Mouse (Mus musculus) MEL (cell line): ENCODE results near the gene Srpx2. TPM values are rescaled to one million over a fixed set of nuclear protein-coding genes. Genes with fewer than 3 reads are reported as not detected.

Source experiments
- DNase-seq: peaks from one replicate; pipeline ENCODE4 v3.0.0; 2011; ENCODE audit warnings: low read depth, low spot score
- H3K27ac ChIP-seq: 2 replicates; pipeline ENCODE4 v1.5.1; 2012; ENCODE audit warnings: low read depth, mild to moderate bottlenecking, control low read depth, low read length, moderate library complexity; ENCODE audit not compliant: control insufficient read depth
- H3K27me3 ChIP-seq, 2 experiments: fragments of 150-350 bp in 1 of 2; sonication (generic) in 1 of 2; 2 replicates each; pipeline ENCODE4 v1.6.1; 2012; ENCODE audit warnings: low read length in 2 of 2, mild to moderate bottlenecking in 2 of 2, improper control_type of control experiment in 1 of 2, moderate library complexity in 1 of 2; ENCODE audit not compliant: insufficient read depth in 2 of 2, control insufficient read depth in 1 of 2
- H3K36me3 ChIP-seq, 2 experiments: 2 replicates each; pipeline ENCODE4 v1.6.1; 2012 to 2014; ENCODE audit warnings: low read length in 2 of 2, improper control_type of control experiment in 1 of 2, inconsistent platforms in 1 of 2, mild to moderate bottlenecking in 1 of 2; ENCODE audit not compliant: insufficient read depth in 2 of 2, control insufficient read depth in 1 of 2
- H3K4me1 ChIP-seq, 2 experiments: fragments of 150-350 bp in 1 of 2; sonication (generic) in 1 of 2; 2 replicates each; pipeline ENCODE4 v1.6.1; 2012; ENCODE audit warnings: low read length in 2 of 2, improper control_type of control experiment in 1 of 2, mild to moderate bottlenecking in 1 of 2; ENCODE audit not compliant: insufficient read depth in 2 of 2, control insufficient read depth in 1 of 2
- H3K4me3 ChIP-seq, 2 experiments: fragments of 150-350 bp in 1 of 2; sonication (generic) in 1 of 2; 2 replicates each; pipeline ENCODE4 v1.5.1; 2012; ENCODE audit warnings: low read depth in 2 of 2, low read length in 2 of 2, mild to moderate bottlenecking in 2 of 2, moderate library complexity in 2 of 2, control low read depth in 1 of 2, improper control_type of control experiment in 1 of 2; ENCODE audit not compliant: control insufficient read depth in 1 of 2, insufficient read depth in 1 of 2
- H3K79me2 ChIP-seq: 2 replicates; pipeline ENCODE4 v1.6.1; 2012; ENCODE audit warnings: mild to moderate bottlenecking, low read length, moderate library complexity; ENCODE audit not compliant: control insufficient read depth, poor library complexity, insufficient read depth
- H3K9ac ChIP-seq: 2 replicates; pipeline ENCODE4 v1.6.1; 2012; ENCODE audit warnings: low read depth, mild to moderate bottlenecking, control low read depth, low read length, moderate library complexity; ENCODE audit not compliant: control insufficient read depth, poor library complexity, severe bottlenecking
- H3K9me3 ChIP-seq: fragments of 150-350 bp; sonication (generic); replicated peaks from 2 replicates; pipeline ENCODE4 v1.6.1; 2012; ENCODE audit warnings: mild to moderate bottlenecking, low read length, improper control_type of control experiment, moderate library complexity; ENCODE audit not compliant: insufficient read depth
- BHLHE40 ChIP-seq: IDR thresholded peaks from 2 replicates; pipeline ENCODE4 v1.6.1; 2012; ENCODE audit warnings: low read depth, mild to moderate bottlenecking, inconsistent platforms, low read length, improper control_type of control experiment, borderline replicate concordance
- CHD1 ChIP-seq: IDR thresholded peaks from 2 replicates; pipeline ENCODE4 v1.6.1; 2012; ENCODE audit warnings: low read depth, mild to moderate bottlenecking, inconsistent platforms, low read length, improper control_type of control experiment
- CHD2 ChIP-seq: IDR thresholded peaks from 2 replicates; pipeline ENCODE4 v1.6.1; 2011; ENCODE audit warnings: low read length, improper control_type of control experiment
- CTCF ChIP-seq, 3 experiments: IDR thresholded peaks in 2 of 3; conservative IDR thresholded peaks in 1 of 3; 2 replicates each; pipeline ENCODE4 v1.5.1; 2011 to 2012; ENCODE audit warnings: low read length in 3 of 3, low read depth in 2 of 3, mild to moderate bottlenecking in 2 of 3, improper control_type of control experiment in 1 of 3, inconsistent platforms in 1 of 3, mixed read lengths in 1 of 3, moderate library complexity in 1 of 3; ENCODE audit not compliant: control insufficient read depth in 1 of 3, insufficient read depth in 1 of 3, poor library complexity in 1 of 3, severe bottlenecking in 1 of 3
- E2F4 ChIP-seq: IDR thresholded peaks from 2 replicates; pipeline ENCODE4 v1.6.1; 2011; ENCODE audit warnings: low read depth, low read length, improper control_type of control experiment, borderline replicate concordance
- ELF1 ChIP-seq: IDR thresholded peaks from 2 replicates; pipeline ENCODE4 v1.6.1; 2014; ENCODE audit warnings: low read depth, mild to moderate bottlenecking, inconsistent platforms, low read length, improper control_type of control experiment, moderate library complexity
- EP300 ChIP-seq, 2 experiments: IDR thresholded peaks; 2 replicates each; pipeline ENCODE4 v1.6.1; 2011; ENCODE audit warnings: improper control_type of control experiment in 2 of 2, low read length in 2 of 2, low read depth in 1 of 2, mild to moderate bottlenecking in 1 of 2
- ETS1 ChIP-seq: IDR thresholded peaks from 2 replicates; pipeline ENCODE4 v1.6.1; 2012; ENCODE audit warnings: low read depth, mild to moderate bottlenecking, inconsistent platforms, low read length, improper control_type of control experiment, moderate library complexity
- GABPA ChIP-seq: IDR thresholded peaks from 2 replicates; pipeline ENCODE4 v1.6.1; 2012; ENCODE audit warnings: low read depth, mild to moderate bottlenecking, inconsistent platforms, low read length, improper control_type of control experiment, moderate library complexity
- GATA1 ChIP-seq: IDR thresholded peaks from 2 replicates; pipeline ENCODE4 v1.6.1; 2011; ENCODE audit warnings: low read depth, low read length, improper control_type of control experiment
- HCFC1 ChIP-seq: IDR thresholded peaks from 2 replicates; pipeline ENCODE4 v1.6.1; 2012; ENCODE audit warnings: low read depth, mild to moderate bottlenecking, inconsistent platforms, low read length, improper control_type of control experiment, moderate library complexity
- JUND ChIP-seq: IDR thresholded peaks from 2 replicates; pipeline ENCODE4 v1.6.1; 2011; ENCODE audit warnings: low read depth, mild to moderate bottlenecking, improper control_type of control experiment, low read length
- KAT2A ChIP-seq: conservative IDR thresholded peaks from 2 replicates; pipeline ENCODE4 v1.6.1; 2012; ENCODE audit warnings: low read depth, low read length, improper control_type of control experiment, inconsistent platforms
- MAFK ChIP-seq: IDR thresholded peaks from 2 replicates; pipeline ENCODE4 v1.6.1; 2011; ENCODE audit warnings: low read depth, mild to moderate bottlenecking, low read length, improper control_type of control experiment, borderline replicate concordance
- MAX ChIP-seq: IDR thresholded peaks from 2 replicates; pipeline ENCODE4 v1.6.1; 2011; ENCODE audit warnings: low read length, improper control_type of control experiment
- MAZ ChIP-seq: IDR thresholded peaks from 2 replicates; pipeline ENCODE4 v1.6.1; 2012; ENCODE audit warnings: low read depth, mild to moderate bottlenecking, inconsistent platforms, low read length, improper control_type of control experiment
- MEF2A ChIP-seq: IDR thresholded peaks from 2 replicates; pipeline ENCODE4 v1.6.1; 2014; ENCODE audit warnings: low read depth, mild to moderate bottlenecking, inconsistent platforms, low read length, improper control_type of control experiment; ENCODE audit not compliant: poor library complexity, insufficient replicate concordance, severe bottlenecking; ENCODE audit errors: extremely low read depth
- MXI1 ChIP-seq: IDR thresholded peaks from 2 replicates; pipeline ENCODE4 v1.6.1; 2011; ENCODE audit warnings: mild to moderate bottlenecking, low read depth, low read length, improper control_type of control experiment
- MYC ChIP-seq: IDR thresholded peaks from 2 replicates; pipeline ENCODE4 v1.6.1; 2011; ENCODE audit warnings: low read depth, mild to moderate bottlenecking, low read length, improper control_type of control experiment, moderate library complexity
- NELFE ChIP-seq: IDR thresholded peaks from 2 replicates; pipeline ENCODE4 v1.6.1; 2011; ENCODE audit warnings: low read depth, low read length, improper control_type of control experiment
- NRF1 ChIP-seq: IDR thresholded peaks from 2 replicates; pipeline ENCODE4 v1.6.1; 2014; ENCODE audit warnings: low read depth, mild to moderate bottlenecking, inconsistent platforms, low read length, improper control_type of control experiment, moderate library complexity; ENCODE audit not compliant: poor library complexity, insufficient read depth, severe bottlenecking
- POLR2A ChIP-seq, 2 experiments: IDR thresholded peaks; 2 replicates each; pipeline ENCODE4 v1.6.1; 2011 to 2012; ENCODE audit warnings: low read length in 2 of 2, mild to moderate bottlenecking in 2 of 2, control low read depth in 1 of 2, improper control_type of control experiment in 1 of 2, low read depth in 1 of 2, moderate library complexity in 1 of 2; ENCODE audit not compliant: control insufficient read depth in 1 of 2, insufficient read depth in 1 of 2, poor library complexity in 1 of 2
- POLR2AphosphoS2 ChIP-seq: IDR thresholded peaks from 2 replicates; pipeline ENCODE4 v1.6.1; 2011; ENCODE audit warnings: low read length, improper control_type of control experiment
- POLR2AphosphoS5 ChIP-seq: IDR thresholded peaks from 2 replicates; pipeline ENCODE4 v1.6.1; 2012; ENCODE audit warnings: low read depth, borderline replicate concordance, mild to moderate bottlenecking, inconsistent platforms, low read length, moderate library complexity, mixed read lengths
- RAD21 ChIP-seq: IDR thresholded peaks from 2 replicates; pipeline ENCODE4 v1.6.1; 2011; ENCODE audit warnings: mild to moderate bottlenecking, low read depth, low read length, improper control_type of control experiment
- RCOR1 ChIP-seq: IDR thresholded peaks from 2 replicates; pipeline ENCODE4 v1.6.1; 2012; ENCODE audit warnings: low read depth, mild to moderate bottlenecking, inconsistent platforms, low read length, improper control_type of control experiment
- SIN3A ChIP-seq: IDR thresholded peaks from 2 replicates; pipeline ENCODE4 v1.6.1; 2012; ENCODE audit warnings: low read length, improper control_type of control experiment, inconsistent platforms
- SMC3 ChIP-seq: IDR thresholded peaks from 2 replicates; pipeline ENCODE4 v1.6.1; 2011; ENCODE audit warnings: low read depth, low read length, improper control_type of control experiment
- TAL1 ChIP-seq: IDR thresholded peaks from 2 replicates; pipeline ENCODE4 v1.6.1; 2012; ENCODE audit warnings: mild to moderate bottlenecking, inconsistent platforms, low read length, moderate library complexity, mixed read lengths
- TBP ChIP-seq: IDR thresholded peaks from 2 replicates; pipeline ENCODE4 v1.8.0; 2011; ENCODE audit warnings: low read depth, low read length, improper control_type of control experiment
- TCF12 ChIP-seq: IDR thresholded peaks from 2 replicates; pipeline ENCODE4 v1.6.1; 2014; ENCODE audit warnings: low read depth, mild to moderate bottlenecking, inconsistent platforms, low read length, improper control_type of control experiment, moderate library complexity
- UBTF ChIP-seq: IDR thresholded peaks from 2 replicates; pipeline ENCODE4 v1.6.1; 2012; ENCODE audit warnings: low read depth, mild to moderate bottlenecking, inconsistent platforms, low read length, improper control_type of control experiment, moderate library complexity, borderline replicate concordance; ENCODE audit not compliant: insufficient read depth
- USF1 ChIP-seq: IDR thresholded peaks from 2 replicates; pipeline ENCODE4 v1.6.1; 2014; ENCODE audit warnings: low read depth, mild to moderate bottlenecking, inconsistent platforms, low read length, improper control_type of control experiment, moderate library complexity
- USF2 ChIP-seq, 2 experiments: IDR thresholded peaks; 2 replicates each; pipeline ENCODE4 v1.6.1; 2011 to 2012; ENCODE audit warnings: improper control_type of control experiment in 2 of 2, low read length in 2 of 2, borderline replicate concordance in 1 of 2, inconsistent platforms in 1 of 2, low read depth in 1 of 2, mild to moderate bottlenecking in 1 of 2; ENCODE audit not compliant: insufficient read depth in 1 of 2
- ZC3H11A ChIP-seq: IDR thresholded peaks from 2 replicates; pipeline ENCODE4 v1.6.1; 2012; ENCODE audit warnings: low read depth, mild to moderate bottlenecking, inconsistent platforms, low read length, improper control_type of control experiment
- ZKSCAN1 ChIP-seq: IDR thresholded peaks from 2 replicates; pipeline ENCODE4 v1.6.1; 2012; ENCODE audit warnings: low read depth, mild to moderate bottlenecking, inconsistent platforms, low read length, improper control_type of control experiment, moderate library complexity
- ZMIZ1 ChIP-seq: IDR thresholded peaks from 2 replicates; pipeline ENCODE4 v1.6.1; 2012; ENCODE audit warnings: low read depth, mild to moderate bottlenecking, inconsistent platforms, low read length, improper control_type of control experiment, moderate library complexity
- ZNF384 ChIP-seq: IDR thresholded peaks from 2 replicates; pipeline ENCODE4 v1.6.1; 2012; ENCODE audit warnings: low read depth, mild to moderate bottlenecking, inconsistent platforms, low read length, improper control_type of control experiment
- polyA plus RNA-seq, 2 experiments: library from polyadenylated mRNA; stranded (reverse) in 1 of 2; unstranded in 1 of 2; fragments of >175 nt in 1 of 2; fragments of >200 nt in 1 of 2; gene quantifications; 2 replicates each; pipeline versions ENCODE4 v1.2.1 to v1.2.4; 2012; ENCODE audit warnings: low replicate concordance in 2 of 2, low read depth in 1 of 2; ENCODE audit not compliant: insufficient read length in 2 of 2, insufficient read depth in 1 of 2, missing spikeins in 1 of 2
- total RNA-seq: library from RNA; depleted of rRNA; stranded (reverse); fragments of 300-350 nt; gene quantifications from 2 replicates; pipeline ENCODE4 v1.2.3, GENCODE M21; 2012

Srpx2 gene
- total and polyA plus RNA-seq, 3 experiments = not detected

DNA sequence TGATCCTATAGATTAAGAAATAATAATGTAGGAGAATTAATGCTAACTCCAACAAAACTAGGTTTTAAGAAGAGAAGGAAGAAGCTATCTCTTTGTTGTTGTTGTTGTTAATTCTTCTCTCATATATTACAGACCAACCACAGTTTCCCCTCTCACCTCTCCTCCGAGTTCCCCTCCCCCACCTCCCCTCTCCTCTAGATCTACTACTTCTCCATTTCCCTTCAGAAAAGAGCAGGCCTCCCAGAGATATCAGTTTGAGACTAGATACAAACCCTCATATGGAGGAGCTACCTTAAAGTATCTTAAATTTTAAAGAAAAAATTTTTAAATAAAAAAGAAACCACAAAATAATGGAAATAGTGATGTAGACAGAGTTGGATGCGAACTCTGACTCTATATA lies 56.4 kb downstream of the Srpx2 start:
- Histone ChIP-seq H3K4me1 (peaks cover 4 to 13% of the 10 kb centered on the region in 2 experiments), H3K27me3 (peaks cover 0 to 4% of the 10 kb centered on the region in 2 experiments; a peak in 2 of 4 replicates), H3K9me3 (no peaks in the 10 kb centered on the region), H3K36me3 (peaks cover 0 to 21% of the 10 kb centered on the region in 2 experiments; a peak in 2 of 4 replicates), H3K4me3 (no peak overlapping the region), H3K27ac (no peak overlapping the region), H3K9ac (no peak overlapping the region), H3K79me2 (no peaks in the 10 kb centered on the region)
- DNase-seq = peak; percentile 78
- TF ChIP-seq POLR2AphosphoS2 = no peak
- TF ChIP-seq MAX = no peak
- TF ChIP-seq ZMIZ1 = no peak
- TF ChIP-seq GABPA = no peak
- TF ChIP-seq ETS1 = peak; percentile 46; the same call in 1 of the 2 replicates
- no peak for TF ChIP-seq POLR2A (IDR thresholded peaks at IDR 0.05; ENCODE audit: control insufficient read depth in 1 of 2, insufficient read depth in 1 of 2, low read depth in 1 of 2, low read length in 2 of 2, poor library complexity in 1 of 2)
- no peak for TF ChIP-seq JUND
- no peak for TF ChIP-seq CTCF (IDR thresholded peaks at IDR 0.05 in 2 of 3, conservative IDR thresholded peaks at IDR 0.05 in 1 of 3; ENCODE audit: control insufficient read depth in 1 of 3, insufficient read depth in 1 of 3, low read depth in 2 of 3, low read length in 3 of 3, poor library complexity in 1 of 3, severe bottlenecking in 1 of 3)
- TF ChIP-seq NRF1 = no peak
- 0 out of 2 replicates have a peak, but pooled peaks have one; percentile 39 for TF ChIP-seq MAZ
- no peak for TF ChIP-seq ZC3H11A
- no peak for TF ChIP-seq USF2 (IDR thresholded peaks at IDR 0.05; ENCODE audit: borderline replicate concordance in 1 of 2, insufficient read depth in 1 of 2, low read depth in 1 of 2, low read length in 2 of 2)
- TF ChIP-seq MAFK = no peak
- no peak for TF ChIP-seq ZNF384
- peak; percentile 75 for TF ChIP-seq CHD2
- no peak for TF ChIP-seq MYC
- no peak for TF ChIP-seq TAL1
- TF ChIP-seq MEF2A = no peak
- no peak for TF ChIP-seq RAD21
- no peak for TF ChIP-seq UBTF
- no peak for TF ChIP-seq BHLHE40
- no peak for TF ChIP-seq USF1
- TF ChIP-seq CHD1 = no peak
- TF ChIP-seq TBP = no peak
- no peak for TF ChIP-seq ELF1
- no peak for TF ChIP-seq SMC3
- peak; percentile 32; the same call in 1 of the 2 replicates for TF ChIP-seq TCF12
- TF ChIP-seq ZKSCAN1 = 0 out of 2 replicates have a peak, but pooled peaks have one; percentile 44
- peak; percentile 26; the same call in 1 of the 2 replicates for TF ChIP-seq KAT2A
- TF ChIP-seq MXI1 = no peak
- TF ChIP-seq RCOR1 = peak; percentile 59; the same call in 1 of the 2 replicates
- TF ChIP-seq GATA1 = peak; percentile 33
- TF ChIP-seq E2F4 = no peak
- no peak for TF ChIP-seq SIN3A
- TF ChIP-seq NELFE = no peak
- TF ChIP-seq HCFC1 = no peak
- no peak for TF ChIP-seq POLR2AphosphoS5
- TF ChIP-seq EP300 (IDR thresholded peaks at IDR 0.05; ENCODE audit: low read depth in 1 of 2, low read length in 2 of 2) = peak; percentile 43 to 71; a peak in 3 of 4 replicates
